Mouse (Mus musculus) kidney, adult 2 months (tissue): Measurements from ENCODE around the gene Txnrd2. TPM values are rescaled to one million over a fixed set of nuclear protein-coding genes. Genes with fewer than 3 reads are reported as not detected.

Experiments used
- DNase-seq: peaks from one replicate; pipeline ENCODE4 v3.0.0; 2021
- H3K27ac ChIP-seq: fragments of 200-500 bp; 2 replicates; pipeline ENCODE4 v1.5.1; 2012; ENCODE audit warnings: low read depth, low read length, control low read depth, inconsistent platforms; ENCODE audit not compliant: insufficient read depth
- H3K27me3 ChIP-seq: fragments of 200-500 bp; replicated peaks from 2 replicates; pipeline ENCODE4 v1.6.1; 2012; ENCODE audit warnings: mild to moderate bottlenecking, moderate library complexity, low read length, inconsistent platforms; ENCODE audit not compliant: control insufficient read depth, insufficient read depth
- H3K36me3 ChIP-seq: fragments of 200-500 bp; 2 replicates; pipeline ENCODE4 v1.6.1; 2012; ENCODE audit warnings: mild to moderate bottlenecking, moderate library complexity, low read length, inconsistent platforms; ENCODE audit not compliant: control insufficient read depth, insufficient read depth
- H3K4me1 ChIP-seq: fragments of 200-500 bp; 2 replicates; pipeline ENCODE4 v1.6.1; 2011; ENCODE audit warnings: low read length; ENCODE audit not compliant: control insufficient read depth, insufficient read depth
- H3K4me3 ChIP-seq: fragments of 200-500 bp; 2 replicates; pipeline ENCODE4 v1.5.1; 2011; ENCODE audit warnings: mild to moderate bottlenecking, low read depth, low read length, control low read depth; ENCODE audit not compliant: insufficient read depth
- CTCF ChIP-seq: fragments of 200-500 bp; conservative IDR thresholded peaks from 2 replicates; pipeline ENCODE4 v1.5.1; 2011; ENCODE audit warnings: low read depth, mild to moderate bottlenecking, control low read depth, low read length, moderate library complexity, mixed read lengths; ENCODE audit not compliant: insufficient read depth, insufficient read length
- POLR2A ChIP-seq: fragments of 200-500 bp; IDR thresholded peaks from one replicate; pipeline ENCODE4 v1.6.1; 2011; ENCODE audit warnings: low read depth, low read length, control low read depth
- WGBS: fragments of 180-500 bp; shearing (Covaris S2); methylation state at CpG from one replicate; pipeline ENCODE4 v1.1.7; 2018; 5-methylcytosine and 5-hydroxymethylcytosine counted together
- polyA plus RNA-seq: library from polyadenylated mRNA; depleted of rRNA; stranded (reverse); fragments of >200 nt; gene quantifications from 2 replicates; pipeline ENCODE4 v1.2.3, GENCODE M21; 2012

The Txnrd2 gene
- polyA plus RNA-seq, 1 experiment = 39.1 TPM

DNA sequence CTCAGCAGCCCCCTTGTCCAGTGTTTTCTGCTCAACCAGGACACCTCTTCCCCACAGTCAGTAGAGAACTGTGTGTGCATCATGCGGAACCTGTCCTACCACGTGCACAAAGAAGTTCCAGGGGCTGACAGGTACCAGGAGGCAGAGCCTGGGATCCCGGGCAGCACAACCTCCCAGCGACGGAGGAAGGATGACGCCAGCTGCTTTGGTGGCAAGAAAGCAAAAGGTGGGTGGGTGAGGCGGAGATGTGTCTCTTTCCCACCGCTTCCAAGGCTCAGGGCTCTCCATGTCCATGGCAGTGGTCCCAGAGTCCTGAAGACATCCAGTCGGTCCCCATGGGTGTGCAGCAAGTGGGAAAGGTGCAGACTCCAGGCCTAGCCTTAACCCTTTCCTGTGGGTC lies 26.2 kb upstream of the Txnrd2 start:
- no peaks in the 10 kb centered on the region for H3K27me3 ChIP-seq
- H3K36me3 ChIP-seq = no peaks in the 10 kb centered on the region
- no peak for DNase-seq
- no peak overlapping the region for H3K27ac ChIP-seq
- 78% methylated on average over 9 of the region's 9 CpGs for WGBS
- no peak for TF ChIP-seq POLR2A
- TF ChIP-seq CTCF = no peak
- H3K4me1 ChIP-seq = peaks cover 5% of the 10 kb centered on the region
- no peak overlapping the region for H3K4me3 ChIP-seq

DNA sequence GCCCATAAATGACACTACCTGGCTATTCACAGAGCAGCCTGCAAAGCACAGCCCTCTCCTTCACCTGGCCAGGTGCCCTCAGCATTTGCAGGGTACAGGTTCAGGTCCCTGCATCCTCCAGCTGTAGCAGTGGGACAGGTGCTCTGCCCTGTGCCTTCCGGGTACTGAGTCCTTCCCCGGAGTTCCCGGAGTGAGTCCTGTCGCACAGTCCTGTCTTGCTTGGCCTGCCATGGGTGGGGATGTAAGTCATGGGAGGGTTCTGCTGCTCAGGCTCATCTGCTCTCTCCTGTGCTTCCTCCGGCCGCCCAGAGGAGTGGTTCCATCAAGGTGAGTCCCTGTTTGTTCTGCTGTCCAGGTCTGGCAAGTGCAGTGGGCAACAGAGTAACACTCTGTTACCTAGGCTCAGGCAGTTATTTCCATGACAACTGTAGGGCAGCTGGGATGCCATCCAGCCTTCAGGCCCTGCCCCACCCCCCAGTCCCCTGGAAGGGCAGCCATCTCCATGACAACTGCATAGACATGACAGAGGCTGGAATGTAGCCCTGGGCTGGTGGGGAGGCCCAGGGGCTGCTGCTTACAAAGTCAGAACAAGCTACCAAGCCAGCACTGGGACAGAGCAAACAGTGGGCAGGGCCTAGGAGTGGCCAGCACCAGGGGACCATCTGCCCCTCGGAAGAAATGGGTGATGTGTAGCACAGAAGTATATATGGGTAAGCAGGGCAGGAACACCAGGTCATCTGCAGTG lies 25.5 kb upstream of the Txnrd2 start:
- TF ChIP-seq CTCF (no peak), POLR2A (no peak)
- H3K4me3 ChIP-seq = no peak overlapping the region
- no peak overlapping the region for H3K27ac ChIP-seq
- 53% methylated on average over 7 of the region's 7 CpGs for WGBS
- H3K27me3 ChIP-seq = no peaks in the 10 kb centered on the region
- H3K4me1 ChIP-seq = peaks cover 3% of the 10 kb centered on the region; the same call in 1 of the 2 replicates
- H3K36me3 ChIP-seq = no peaks in the 10 kb centered on the region
- DNase-seq = no peak

DNA sequence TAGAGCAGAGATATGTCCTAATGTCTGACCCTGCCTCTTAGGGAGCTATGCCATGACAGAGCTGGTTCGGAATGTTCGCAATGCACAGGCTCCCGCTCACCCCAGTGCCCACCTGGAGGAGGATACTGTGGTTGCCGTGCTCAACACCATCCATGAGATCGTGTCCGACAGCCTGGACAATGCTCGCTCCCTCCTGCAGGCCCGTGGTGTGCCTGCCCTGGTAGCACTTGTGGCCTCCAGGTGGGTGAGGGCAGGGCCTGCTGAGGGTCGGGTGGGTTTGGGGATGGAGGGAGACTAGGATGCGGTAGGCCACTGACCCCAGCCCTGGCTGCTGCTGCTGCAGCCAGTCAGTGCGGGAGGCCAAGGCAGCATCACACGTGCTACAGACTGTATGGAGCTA lies 22.9 kb upstream of the Txnrd2 start:
- DNase-seq = no peak
- H3K27ac ChIP-seq = no peak overlapping the region
- TF ChIP-seq CTCF (no peak), POLR2A (no peak)
- H3K4me3 ChIP-seq = no peak overlapping the region
- 90% methylated on average over 12 of the region's 12 CpGs for WGBS
- no peaks in the 10 kb centered on the region for H3K36me3 ChIP-seq
- peaks cover 5% of the 10 kb centered on the region for H3K4me1 ChIP-seq
- H3K27me3 ChIP-seq = no peaks in the 10 kb centered on the region

DNA sequence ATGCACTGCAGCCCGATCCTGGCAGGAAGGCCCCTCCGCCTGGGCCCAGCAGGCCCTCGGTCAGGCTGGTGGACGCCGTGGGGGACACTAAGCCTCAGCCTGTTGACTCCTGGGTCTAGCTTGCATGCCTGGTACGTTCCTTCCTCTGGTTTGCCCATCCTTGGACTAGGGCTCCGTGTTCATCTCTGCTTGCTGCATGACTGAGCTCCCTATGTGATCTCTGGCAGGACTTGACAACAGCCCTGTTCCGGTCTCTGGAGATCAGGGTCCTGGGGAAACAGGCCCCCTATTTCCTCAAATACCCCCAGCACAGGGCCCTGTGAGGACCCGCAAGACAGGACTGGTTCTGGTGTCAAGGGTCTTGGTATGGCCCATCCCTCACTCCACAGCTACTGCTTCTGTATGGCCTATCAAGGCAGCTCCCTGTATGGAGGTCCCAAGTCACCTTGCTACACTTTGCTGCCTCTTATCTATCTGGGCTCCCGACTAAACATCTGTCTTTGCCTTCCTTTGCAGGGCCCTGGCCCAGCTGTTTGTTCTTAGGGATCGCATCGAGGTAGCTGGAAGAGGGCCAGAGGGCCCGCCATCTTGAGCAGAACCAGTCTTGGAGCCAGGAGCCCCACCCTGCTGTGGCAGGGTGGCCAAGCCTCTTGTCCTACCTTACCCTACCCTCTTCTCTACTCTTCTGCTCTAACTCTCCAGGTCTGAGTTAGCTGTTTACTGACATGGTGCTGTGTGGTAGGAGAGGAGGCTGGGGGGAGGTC lies 20.9 kb upstream of the Txnrd2 start:
- Histone ChIP-seq H3K4me1 (peaks cover 13% of the 10 kb centered on the region), H3K4me3 (no peak overlapping the region), H3K36me3 (no peaks in the 10 kb centered on the region), H3K27ac (no peak overlapping the region), H3K27me3 (no peaks in the 10 kb centered on the region)
- DNase-seq = no peak
- TF ChIP-seq POLR2A = no peak
- WGBS = 73% methylated on average over 13 of the region's 13 CpGs

DNA sequence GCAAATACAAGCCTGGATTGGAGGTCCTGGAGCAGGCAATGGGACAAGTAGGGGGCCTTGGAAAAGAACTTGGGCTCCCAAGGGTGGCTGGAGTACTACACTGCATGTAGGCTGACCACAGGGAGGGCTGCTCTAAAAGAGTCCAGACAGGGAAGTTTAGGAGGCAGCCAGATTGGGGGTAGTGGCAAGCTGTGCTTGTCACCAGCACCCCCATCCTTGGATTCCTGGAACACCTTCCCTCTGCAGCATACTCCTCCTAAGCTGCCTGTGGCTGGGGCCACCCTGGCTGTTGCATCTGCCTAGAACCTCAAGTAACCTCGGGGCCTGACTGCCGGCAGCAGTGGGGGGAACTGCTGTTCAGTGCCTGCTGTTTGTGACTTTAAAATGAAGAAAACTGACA lies 20.3 kb upstream of the Txnrd2 start:
- Histone ChIP-seq H3K27me3 (no peaks in the 10 kb centered on the region), H3K36me3 (no peaks in the 10 kb centered on the region), H3K27ac (no peak overlapping the region), H3K4me3 (no peak overlapping the region), H3K4me1 (peaks cover 13% of the 10 kb centered on the region)
- TF ChIP-seq CTCF (no peak), POLR2A (no peak)
- DNase-seq = no peak
- WGBS = 60% methylated on average over 2 of the region's 2 CpGs

DNA sequence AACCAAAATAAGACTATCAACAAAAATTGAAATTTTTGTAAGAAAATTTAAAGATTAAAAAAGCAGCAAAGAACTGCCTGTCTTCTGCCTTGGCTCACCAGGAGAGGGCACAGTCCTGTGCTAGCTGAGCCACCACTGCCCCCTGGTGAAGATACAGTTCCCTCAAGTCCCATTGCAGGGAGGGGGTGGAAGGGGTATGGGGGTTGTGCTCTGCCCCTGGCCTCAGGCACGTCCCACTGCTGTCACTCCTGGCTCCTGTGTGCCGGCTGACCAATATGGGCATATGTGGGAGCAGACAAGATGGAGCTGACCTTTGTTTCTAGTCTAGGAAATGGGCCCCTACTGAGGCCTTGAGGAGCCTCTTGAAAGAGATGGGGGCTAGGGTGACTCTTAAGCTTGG lies 19.9 kb upstream of the Txnrd2 start:
- TF ChIP-seq POLR2A (no peak), CTCF (peak; percentile 91)
- H3K36me3 ChIP-seq = no peaks in the 10 kb centered on the region
- no peak overlapping the region for H3K27ac ChIP-seq
- peak; percentile 74 for DNase-seq
- no peaks in the 10 kb centered on the region for H3K27me3 ChIP-seq
- peaks cover 13% of the 10 kb centered on the region for H3K4me1 ChIP-seq
- WGBS = 13% methylated on average over 2 of the region's 2 CpGs
- H3K4me3 ChIP-seq = no peak overlapping the region

DNA sequence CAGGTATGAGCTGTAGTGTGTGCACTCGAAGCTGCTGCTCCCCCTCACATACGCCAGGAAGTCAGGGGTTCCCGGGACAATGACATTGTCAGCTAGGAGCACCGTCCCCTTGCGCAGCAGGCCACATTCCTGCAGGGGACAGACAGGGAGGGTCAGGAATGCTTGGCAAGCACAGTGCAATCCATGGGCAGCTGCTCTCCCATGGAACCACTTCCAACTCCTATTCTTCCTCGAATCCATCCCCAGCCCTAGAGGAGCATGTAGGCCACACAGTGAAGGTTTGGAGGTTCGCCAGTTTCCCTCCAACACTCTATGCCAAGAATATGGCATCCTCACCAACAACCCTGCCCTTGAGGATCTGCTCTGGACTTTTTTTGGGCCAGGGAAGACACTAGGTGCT lies 18.3 kb upstream of the Txnrd2 start:
- Histone ChIP-seq H3K36me3 (no peaks in the 10 kb centered on the region), H3K27me3 (no peaks in the 10 kb centered on the region), H3K4me3 (no peak overlapping the region), H3K27ac (no peak overlapping the region), H3K4me1 (peaks cover 20% of the 10 kb centered on the region)
- peak; percentile 45 for DNase-seq
- TF ChIP-seq POLR2A = no peak
- no peak for TF ChIP-seq CTCF
- 38% methylated on average over 7 of the region's 7 CpGs for WGBS
